Mouse (Mus musculus) lung, adult 2 months (tissue): Measurements from ENCODE around the gene Apoc4.

Source experiments
- CTCF ChIP-seq: fragments of 200-500 bp; IDR thresholded peaks from 2 replicates; pipeline ENCODE4 v1.5.1; 2011; ENCODE audit warnings: mild to moderate bottlenecking, low read length, control low read depth; ENCODE audit not compliant: insufficient read depth
- POLR2A ChIP-seq: fragments of 200-500 bp; IDR thresholded peaks from 2 replicates; pipeline ENCODE4 v1.6.1; 2011; ENCODE audit warnings: low read depth, mild to moderate bottlenecking, control low read depth, low read length, borderline replicate concordance; ENCODE audit errors: extremely low read depth

DNA sequence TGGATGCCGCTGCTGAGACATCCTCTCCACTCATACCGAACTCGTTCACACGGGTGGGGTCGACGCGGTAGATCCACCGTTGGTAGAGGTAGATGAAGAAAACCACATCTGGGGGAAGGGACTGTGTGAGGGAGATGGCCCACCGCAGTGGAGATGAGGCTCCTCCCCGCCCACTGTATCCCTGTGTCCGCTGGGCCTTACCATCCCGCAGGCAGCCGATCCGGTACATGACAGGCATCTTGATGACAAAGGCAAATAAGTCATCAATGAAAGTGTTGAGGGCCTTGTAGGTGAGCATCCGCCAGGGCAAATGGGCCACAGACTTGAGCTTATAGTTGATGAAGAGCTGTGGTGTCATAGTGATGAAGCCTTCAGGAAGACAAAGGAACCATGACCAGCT lies 47.4 kb downstream of the Apoc4 start:
- no peak for TF ChIP-seq CTCF
- no peak for TF ChIP-seq POLR2A
